Mouse (Mus musculus): ENCODE measurements around the gene Naa40.

DNA sequence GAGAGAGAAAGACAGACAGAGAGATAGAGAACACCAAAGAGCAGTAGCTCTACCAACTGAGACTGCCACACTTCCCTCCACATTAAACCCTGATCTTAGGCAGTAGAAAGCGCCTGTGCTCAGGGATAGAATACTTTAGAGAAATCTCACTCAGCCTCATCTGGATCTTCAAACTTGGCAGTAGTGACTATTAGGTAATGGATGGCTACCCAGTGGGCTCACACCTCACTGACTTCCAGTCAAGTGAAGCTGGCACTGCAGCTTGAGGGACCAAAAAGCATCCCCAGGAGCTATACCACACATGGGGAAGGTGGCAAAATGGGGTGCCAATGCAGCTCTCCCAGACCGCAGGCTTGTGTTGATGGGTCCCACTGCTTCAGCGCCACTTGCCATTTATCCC, 16.7 kb downstream of the Naa40 start:
- TF ChIP-seq CTCF (IDR thresholded peaks at IDR 0.05; ENCODE audit: low read depth) (no peak), EP300 (IDR thresholded peaks at IDR 0.05; ENCODE audit: low read depth) (no peak)
